Mouse (Mus musculus) neural tube, embryonic 11.5 days (tissue): ENCODE data around the gene Map2. TPM values are rescaled to one million over a fixed set of nuclear protein-coding genes. Genes with fewer than 3 reads are reported as not detected.

ENCODE experiments used
- ATAC-seq: fragments of 200-750 bp; cut with Nextera tagmentation; 2 replicates; pipeline ENCODE4 v1.8.0; 2017; ENCODE audit warnings: moderate number of reproducible peaks, mild to moderate bottlenecking, moderate TSS enrichment, moderate library complexity; ENCODE audit not compliant: insufficient read depth, low FRiP score, low TSS enrichment
- DNase-seq: peaks from one replicate; pipeline ENCODE4 v3.0.0-alpha.2; 2015; ENCODE audit warnings: low spot score
- H3K27ac ChIP-seq: fragments of 300-500 bp; sonication (generic); 2 replicates; pipeline ENCODE4 v1.5.1; 2014; ENCODE audit warnings: low read depth, mild to moderate bottlenecking, low read length
- H3K27me3 ChIP-seq: fragments of 300-500 bp; sonication (generic); 2 replicates; pipeline ENCODE4 v1.6.1; 2014; ENCODE audit warnings: mild to moderate bottlenecking, low read length, mixed read lengths; ENCODE audit not compliant: control insufficient read depth, insufficient read depth
- H3K36me3 ChIP-seq: fragments of 300-500 bp; sonication (generic); 2 replicates; pipeline ENCODE4 v1.6.1; 2014; ENCODE audit warnings: mild to moderate bottlenecking, low read length, moderate library complexity, mixed read lengths; ENCODE audit not compliant: control insufficient read depth, insufficient read depth
- H3K4me1 ChIP-seq: fragments of 300-500 bp; sonication (generic); 2 replicates; pipeline ENCODE4 v1.6.1; 2014; ENCODE audit warnings: low read length, mixed read lengths; ENCODE audit not compliant: control insufficient read depth, insufficient read depth
- H3K4me2 ChIP-seq: fragments of 300-500 bp; sonication (generic); 2 replicates; pipeline ENCODE4 v1.6.1; 2014; ENCODE audit warnings: low read depth, mild to moderate bottlenecking, moderate library complexity
- H3K4me3 ChIP-seq: fragments of 300-500 bp; sonication (generic); 2 replicates; pipeline ENCODE4 v1.5.1; 2014; ENCODE audit warnings: low read depth, low read length
- H3K9ac ChIP-seq: fragments of 300-500 bp; sonication (generic); 2 replicates; pipeline ENCODE4 v1.6.1; 2014; ENCODE audit warnings: mild to moderate bottlenecking, low read length
- H3K9me3 ChIP-seq: fragments of 300-500 bp; sonication (generic); 2 replicates; pipeline ENCODE4 v1.6.1; 2016; ENCODE audit warnings: low read length; ENCODE audit not compliant: control insufficient read depth
- WGBS: fragments of 180-500 bp; shearing (Covaris S2); extraction: QIAGEN DNeasy Blood & Tissue Kit; methylation state at CpG from one replicate; pipeline ENCODE4 v1.1.7; 2014; 5-methylcytosine and 5-hydroxymethylcytosine counted together
- polyA plus RNA-seq: library from polyadenylated mRNA; unstranded; fragments of >200 nt; fragmentation: Nextera tagmentation; extraction: Ambion mirVana; gene quantifications from 2 replicates; pipeline ENCODE4 v1.2.1, GENCODE M21; 2014

Map2 gene
- polyA plus RNA-seq, 1 experiment from 2014 or later = 194 TPM

DNA sequence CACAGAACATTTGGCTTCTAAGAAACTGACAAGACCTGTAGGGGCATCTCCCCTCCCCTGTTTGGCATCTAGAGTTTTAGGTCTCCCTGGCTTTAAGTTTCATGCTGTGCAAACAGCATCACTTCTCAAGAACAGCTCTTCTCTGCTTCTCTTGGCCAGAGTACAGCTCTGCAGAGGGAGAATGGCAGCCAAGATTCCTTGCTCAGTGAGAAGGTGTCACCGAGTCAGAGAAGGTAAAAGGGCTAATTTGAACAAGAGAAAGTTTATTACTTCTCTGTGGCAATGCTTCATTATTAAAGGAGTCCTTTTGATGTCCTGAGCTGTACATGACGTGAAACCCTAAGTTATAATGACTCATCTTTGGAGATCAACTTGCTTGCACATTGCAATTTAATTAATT lies 10.4 kb upstream of the Map2 start:
- ATAC-seq (no peak), DNase-seq (no peak)
- 61% methylated on average over 2 of the region's 2 CpGs for WGBS

GRCm38 (mm10) chr1:66168722-66169121 lies 6.4 kb upstream of the Map2 start:
- Histone ChIP-seq H3K27me3 (no peaks in the 10 kb centered on the region), H3K9ac (no peak overlapping the region), H3K9me3 (no peaks in the 10 kb centered on the region), H3K4me3 (no peak overlapping the region), H3K36me3 (no peaks in the 10 kb centered on the region), H3K4me1 (no peaks in the 10 kb centered on the region), H3K4me2 (no peak overlapping the region), H3K27ac (no peak overlapping the region)
- no peak for ATAC-seq
- no peak for DNase-seq
- WGBS = 66% methylated on average over 5 of the region's 5 CpGs

More for the DNA sequence above, 10.4 kb upstream of the Map2 start:
- Histone ChIP-seq H3K9ac (no peak overlapping the region), H3K27me3 (no peaks in the 10 kb centered on the region), H3K27ac (no peak overlapping the region), H3K4me1 (no peaks in the 10 kb centered on the region), H3K4me2 (no peak overlapping the region), H3K4me3 (no peak overlapping the region), H3K9me3 (no peaks in the 10 kb centered on the region), H3K36me3 (no peaks in the 10 kb centered on the region)

- H3K27me3 ChIP-seq = no peaks in the 10 kb centered on the region
- no peak overlapping the region for H3K4me3 ChIP-seq
- ATAC-seq = no peak
- WGBS = 79% methylated on average over 3 of the region's 3 CpGs
- no peaks in the 10 kb centered on the region for H3K9me3 ChIP-seq
- no peak overlapping the region for H3K9ac ChIP-seq
- 0 out of 2 replicates have a peak, but pooled peaks cover 2% of the 10 kb centered on the region for H3K4me1 ChIP-seq
- DNase-seq = no peak
- H3K27ac ChIP-seq = no peak overlapping the region
- no peaks in the 10 kb centered on the region for H3K36me3 ChIP-seq
- H3K4me2 ChIP-seq = no peak overlapping the region
Observed at GRCm38 (mm10) chr1:66172127-66172526, 2.9 kb upstream of the Map2 start.

- no peak overlapping the region for H3K4me3 ChIP-seq
- no peaks in the 10 kb centered on the region for H3K9me3 ChIP-seq
- ATAC-seq (no peak), DNase-seq (no peak)
- 0 out of 2 replicates have a peak, but pooled peaks cover 2% of the 10 kb centered on the region for H3K4me1 ChIP-seq
- 34% methylated on average over 5 of the region's 5 CpGs for WGBS
- no peaks in the 10 kb centered on the region for H3K27me3 ChIP-seq
- H3K9ac ChIP-seq = no peak overlapping the region
- H3K36me3 ChIP-seq = no peaks in the 10 kb centered on the region
- H3K4me2 ChIP-seq = no peak overlapping the region
- H3K27ac ChIP-seq = no peak overlapping the region
Observed at GRCm38 (mm10) chr1:66173630-66174029, 1.4 kb upstream of the Map2 start.

DNA sequence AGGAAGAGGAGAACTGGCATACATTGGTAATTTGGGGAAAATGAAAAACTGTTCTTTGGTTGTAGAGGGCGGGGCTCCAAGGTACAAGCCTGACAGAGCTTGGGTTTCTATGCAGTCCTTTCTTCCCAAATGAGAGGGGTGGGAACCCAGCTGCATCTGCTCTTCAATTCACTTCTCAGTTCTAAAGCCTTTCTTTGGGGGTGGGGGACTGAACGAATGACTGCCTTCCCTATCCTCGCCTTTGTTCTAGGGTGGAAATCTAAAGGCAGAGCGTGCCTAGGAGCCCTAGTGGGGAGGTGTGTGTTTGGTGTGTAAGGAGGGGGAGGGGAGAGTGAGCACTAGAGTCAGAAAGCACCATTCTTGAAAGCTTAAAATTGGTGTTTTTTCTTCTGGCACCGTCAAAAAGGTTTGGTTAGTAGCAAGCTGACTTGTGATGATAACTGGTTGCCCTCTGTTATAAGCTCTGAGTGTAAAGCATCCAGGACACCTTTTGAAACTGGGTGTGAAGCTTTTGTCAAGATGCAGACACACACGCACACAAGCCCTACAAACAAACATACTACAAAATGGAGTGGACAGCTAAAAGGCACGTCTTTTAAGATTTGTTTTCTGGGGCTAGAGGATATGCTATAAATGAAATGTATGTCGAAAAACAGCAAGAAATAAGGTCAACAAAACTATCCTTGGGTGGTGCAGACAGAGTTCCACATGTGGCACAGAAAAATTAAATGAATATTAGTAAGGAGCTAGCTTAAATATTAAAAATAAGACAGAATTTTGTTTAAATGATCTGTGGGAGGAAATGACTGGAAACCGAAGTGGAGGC lies 1.2 kb downstream of the Map2 start:
- Histone ChIP-seq H3K4me1 (0 out of 2 replicates have a peak, but pooled peaks cover 2% of the 10 kb centered on the region), H3K27ac (peak overlapping the region; percentile 87), H3K4me3 (peak overlapping the region; percentile 73), H3K27me3 (no peaks in the 10 kb centered on the region), H3K9me3 (no peaks in the 10 kb centered on the region), H3K4me2 (peak overlapping the region; percentile 79), H3K9ac (peak overlapping the region; percentile 85), H3K36me3 (no peaks in the 10 kb centered on the region)
- peak; percentile 48 for DNase-seq
- WGBS = 18% methylated on average over 9 of the region's 9 CpGs
- ATAC-seq = peak; percentile 65

- Histone ChIP-seq H3K4me2 (peak overlapping the region; percentile 79), H3K27ac (0 out of 2 replicates have a peak overlapping the region, but pooled peaks have one; percentile 87), H3K4me1 (0 out of 2 replicates have a peak, but pooled peaks cover 2% of the 10 kb centered on the region), H3K27me3 (no peaks in the 10 kb centered on the region), H3K9ac (peak overlapping the region; percentile 85), H3K36me3 (no peaks in the 10 kb centered on the region), H3K9me3 (no peaks in the 10 kb centered on the region), H3K4me3 (peak overlapping the region; percentile 73)
- 62% methylated on average over 2 of the region's 2 CpGs for WGBS
- DNase-seq (no peak), ATAC-seq (no peak)
Observed at GRCm38 (mm10) chr1:66176838-66177105, 1.7 kb downstream of the Map2 start.

- H3K36me3 ChIP-seq = no peaks in the 10 kb centered on the region
- H3K27ac ChIP-seq = no peak overlapping the region
- DNase-seq (no peak), ATAC-seq (no peak)
- H3K27me3 ChIP-seq = no peaks in the 10 kb centered on the region
- H3K4me2 ChIP-seq = peak overlapping the region; percentile 2; the same call in 1 of the 2 replicates
- no peaks in the 10 kb centered on the region for H3K9me3 ChIP-seq
- H3K9ac ChIP-seq = no peak overlapping the region
- 0 out of 2 replicates have a peak, but pooled peaks cover 2% of the 10 kb centered on the region for H3K4me1 ChIP-seq
- H3K4me3 ChIP-seq = no peak overlapping the region
- WGBS = 36% methylated on average over 4 of the region's 4 CpGs
Observed at GRCm38 (mm10) chr1:66177489-66178170, 2.6 kb downstream of the Map2 start.

GRCm38 (mm10) chr1:66187016-66187681 lies 12.1 kb downstream of the Map2 start:
- Histone ChIP-seq H3K9me3 (no peaks in the 10 kb centered on the region), H3K4me3 (no peak overlapping the region), H3K36me3 (no peaks in the 10 kb centered on the region), H3K9ac (no peak overlapping the region), H3K4me1 (no peaks in the 10 kb centered on the region), H3K4me2 (no peak overlapping the region), H3K27me3 (no peaks in the 10 kb centered on the region), H3K27ac (no peak overlapping the region)
- 71% methylated on average over 12 of the region's 12 CpGs for WGBS
- DNase-seq (no peak), ATAC-seq (no peak)
